Mouse (Mus musculus) hindbrain, embryonic 15.5 days (tissue): Measurements from ENCODE around the gene Abl1. TPM values are rescaled to one million over a fixed set of nuclear protein-coding genes. Genes with fewer than 3 reads are reported as not detected.

ENCODE experiments used
- ATAC-seq: fragments of 200-750 bp; cut with Nextera tagmentation; 2 replicates; pipeline ENCODE4 v1.8.0; 2017; ENCODE audit warnings: low read depth, moderate number of reproducible peaks, moderate TSS enrichment; ENCODE audit not compliant: low FRiP score
- H3K27ac ChIP-seq: fragments of 300-500 bp; sonication (generic); replicated peaks from 2 replicates; pipeline ENCODE4 v1.5.1; 2015; ENCODE audit warnings: mild to moderate bottlenecking, inconsistent platforms
- H3K27me3 ChIP-seq: fragments of 300-500 bp; sonication (generic); 2 replicates; pipeline ENCODE4 v1.6.1; 2015; ENCODE audit warnings: control low read depth, inconsistent platforms
- H3K36me3 ChIP-seq: fragments of 300-500 bp; sonication (generic); 2 replicates; pipeline ENCODE4 v1.6.1; 2015; ENCODE audit warnings: control low read depth, inconsistent platforms
- H3K4me1 ChIP-seq: fragments of 300-500 bp; sonication (generic); replicated peaks from 2 replicates; pipeline ENCODE4 v1.6.1; 2015; ENCODE audit warnings: control low read depth, inconsistent platforms
- H3K4me2 ChIP-seq: fragments of 300-500 bp; sonication (generic); 2 replicates; pipeline ENCODE4 v1.6.1; 2015; ENCODE audit warnings: moderate library complexity, mild to moderate bottlenecking, inconsistent platforms
- H3K4me3 ChIP-seq: fragments of 300-500 bp; sonication (generic); 2 replicates; pipeline ENCODE4 v1.5.1; 2015; ENCODE audit warnings: mild to moderate bottlenecking, inconsistent platforms
- H3K9ac ChIP-seq: fragments of 300-500 bp; sonication (generic); 2 replicates; pipeline ENCODE4 v1.6.1; 2015; ENCODE audit warnings: inconsistent platforms
- H3K9me3 ChIP-seq: fragments of 300-500 bp; sonication (generic); 2 replicates; pipeline ENCODE4 v1.6.1; 2016; ENCODE audit warnings: control low read depth, inconsistent platforms
- WGBS: fragments of 180-500 bp; shearing (Covaris S2); methylation state at CpG from one replicate; pipeline ENCODE4 v1.1.7; 2015; 5-methylcytosine and 5-hydroxymethylcytosine counted together
- polyA plus RNA-seq: library from polyadenylated mRNA; unstranded; fragments of >200 nt; fragmentation: Nextera tagmentation; extraction: Ambion mirVana; gene quantifications from 2 replicates; pipeline ENCODE4 v1.2.1, GENCODE M21; 2015

Gene Abl1
- polyA plus RNA-seq, 1 experiment from 2014 or later = 18.1 TPM

GRCm38 (mm10) chr2:31700545-31701446, 12.6 kb downstream of the Abl1 start:
- 0 out of 2 replicates have a peak, but pooled peaks cover 10% of the 10 kb centered on the region for H3K4me1 ChIP-seq
- H3K27ac ChIP-seq = no peak overlapping the region
- ATAC-seq = 0 out of 2 replicates have a peak, but pooled peaks have one; percentile 48
- H3K4me3 ChIP-seq = no peak overlapping the region
- peaks cover 15% of the 10 kb centered on the region; the same call in 1 of the 2 replicates for H3K36me3 ChIP-seq
- H3K4me2 ChIP-seq = no peak overlapping the region
- no peaks in the 10 kb centered on the region for H3K27me3 ChIP-seq
- 54% methylated on average over 7 of the region's 7 CpGs for WGBS
- H3K9me3 ChIP-seq = no peaks in the 10 kb centered on the region
- H3K9ac ChIP-seq = no peak overlapping the region

GRCm38 (mm10) chr2:31703226-31703625, 15.1 kb downstream of the Abl1 start:
- Histone ChIP-seq H3K27ac (no peak overlapping the region), H3K4me2 (no peak overlapping the region), H3K9ac (no peak overlapping the region), H3K4me3 (no peak overlapping the region), H3K36me3 (0 out of 2 replicates have a peak, but pooled peaks cover 5% of the 10 kb centered on the region), H3K27me3 (no peaks in the 10 kb centered on the region), H3K4me1 (0 out of 2 replicates have a peak, but pooled peaks cover 10% of the 10 kb centered on the region), H3K9me3 (no peaks in the 10 kb centered on the region)
- no peak for ATAC-seq

- 0 out of 2 replicates have a peak, but pooled peaks cover 8% of the 10 kb centered on the region for H3K4me1 ChIP-seq
- H3K27me3 ChIP-seq = no peaks in the 10 kb centered on the region
- no peak for ATAC-seq
- no peaks in the 10 kb centered on the region for H3K9me3 ChIP-seq
- H3K36me3 ChIP-seq = no peaks in the 10 kb centered on the region
- no peak overlapping the region for H3K9ac ChIP-seq
- H3K27ac ChIP-seq = no peak overlapping the region
- no peak overlapping the region for H3K4me2 ChIP-seq
- H3K4me3 ChIP-seq = no peak overlapping the region
These were observed 17.7 kb downstream of the Abl1 start for GRCm38 (mm10) chr2:31705914-31706313.

GRCm38 (mm10) chr2:31706531-31706930, 18.4 kb downstream of the Abl1 start:
- H3K9ac ChIP-seq = no peak overlapping the region
- no peaks in the 10 kb centered on the region for H3K9me3 ChIP-seq
- 88% methylated on average over 2 of the region's 2 CpGs for WGBS
- no peak for ATAC-seq
- H3K36me3 ChIP-seq = no peaks in the 10 kb centered on the region
- H3K27me3 ChIP-seq = no peaks in the 10 kb centered on the region
- no peak overlapping the region for H3K27ac ChIP-seq
- H3K4me1 ChIP-seq = 0 out of 2 replicates have a peak, but pooled peaks cover 4% of the 10 kb centered on the region
- no peak overlapping the region for H3K4me3 ChIP-seq
- H3K4me2 ChIP-seq = no peak overlapping the region

- no peak for ATAC-seq
- no peak overlapping the region for H3K4me3 ChIP-seq
- H3K27me3 ChIP-seq = no peaks in the 10 kb centered on the region
- 78% methylated on average over 2 of the region's 2 CpGs for WGBS
- no peak overlapping the region for H3K4me2 ChIP-seq
- H3K9ac ChIP-seq = no peak overlapping the region
- no peaks in the 10 kb centered on the region for H3K4me1 ChIP-seq
- H3K36me3 ChIP-seq = no peaks in the 10 kb centered on the region
- H3K27ac ChIP-seq = no peak overlapping the region
- H3K9me3 ChIP-seq = no peaks in the 10 kb centered on the region
These were observed 24.5 kb downstream of the Abl1 start for GRCm38 (mm10) chr2:31712716-31713115.

- WGBS = 89% methylated on average over 3 of the region's 3 CpGs
- no peaks in the 10 kb centered on the region for H3K27me3 ChIP-seq
- no peak overlapping the region for H3K27ac ChIP-seq
- H3K36me3 ChIP-seq = no peaks in the 10 kb centered on the region
- H3K4me1 ChIP-seq = no peaks in the 10 kb centered on the region
- no peaks in the 10 kb centered on the region for H3K9me3 ChIP-seq
- no peak overlapping the region for H3K4me3 ChIP-seq
- no peak overlapping the region for H3K9ac ChIP-seq
- no peak for ATAC-seq
- H3K4me2 ChIP-seq = no peak overlapping the region
These were observed 25.6 kb downstream of the Abl1 start for GRCm38 (mm10) chr2:31713813-31714212.

GRCm38 (mm10) chr2:31714780-31715179, 26.6 kb downstream of the Abl1 start:
- H3K36me3 ChIP-seq = no peaks in the 10 kb centered on the region
- 95% methylated on average over 4 of the region's 4 CpGs for WGBS

GRCm38 (mm10) chr2:31715985-31716384, 27.8 kb downstream of the Abl1 start:
- H3K4me1 ChIP-seq = no peaks in the 10 kb centered on the region
- no peak overlapping the region for H3K4me2 ChIP-seq
- no peaks in the 10 kb centered on the region for H3K36me3 ChIP-seq
- H3K9ac ChIP-seq = no peak overlapping the region
- no peak for ATAC-seq
- H3K9me3 ChIP-seq = no peaks in the 10 kb centered on the region
- no peak overlapping the region for H3K4me3 ChIP-seq
- H3K27me3 ChIP-seq = no peaks in the 10 kb centered on the region
- 89% methylated on average over 7 of the region's 7 CpGs for WGBS
- no peak overlapping the region for H3K27ac ChIP-seq

More at GRCm38 (mm10) chr2:31714780-31715179, 26.6 kb downstream of the Abl1 start:
- H3K27me3 ChIP-seq = no peaks in the 10 kb centered on the region
- H3K9ac ChIP-seq = no peak overlapping the region
- H3K4me1 ChIP-seq = no peaks in the 10 kb centered on the region
- no peak overlapping the region for H3K4me3 ChIP-seq
- no peak overlapping the region for H3K27ac ChIP-seq
- ATAC-seq = no peak
- H3K4me2 ChIP-seq = no peak overlapping the region
- no peaks in the 10 kb centered on the region for H3K9me3 ChIP-seq

GRCm38 (mm10) chr2:31719202-31719880, 31.2 kb downstream of the Abl1 start:
- no peak for ATAC-seq
- Histone ChIP-seq H3K9ac (no peak overlapping the region), H3K9me3 (no peaks in the 10 kb centered on the region), H3K27ac (no peak overlapping the region), H3K4me3 (no peak overlapping the region), H3K36me3 (no peaks in the 10 kb centered on the region), H3K27me3 (no peaks in the 10 kb centered on the region), H3K4me1 (no peaks in the 10 kb centered on the region), H3K4me2 (no peak overlapping the region)
- WGBS = 88% methylated on average over 6 of the region's 6 CpGs

GRCm38 (mm10) chr2:31719944-31720343, 31.8 kb downstream of the Abl1 start:
- Histone ChIP-seq H3K9ac (no peak overlapping the region), H3K4me1 (no peaks in the 10 kb centered on the region), H3K27ac (no peak overlapping the region), H3K9me3 (no peaks in the 10 kb centered on the region), H3K27me3 (no peaks in the 10 kb centered on the region), H3K4me2 (no peak overlapping the region), H3K36me3 (no peaks in the 10 kb centered on the region), H3K4me3 (no peak overlapping the region)
- ATAC-seq = no peak
- WGBS = 81% methylated on average over 2 of the region's 2 CpGs

GRCm38 (mm10) chr2:31720783-31721182, 32.6 kb downstream of the Abl1 start:
- Histone ChIP-seq H3K9me3 (no peaks in the 10 kb centered on the region), H3K4me2 (no peak overlapping the region), H3K36me3 (no peaks in the 10 kb centered on the region), H3K4me1 (no peaks in the 10 kb centered on the region), H3K4me3 (no peak overlapping the region), H3K27ac (no peak overlapping the region), H3K9ac (no peak overlapping the region), H3K27me3 (no peaks in the 10 kb centered on the region)
- ATAC-seq = no peak
- WGBS = 64% methylated on average over 4 of the region's 4 CpGs
